Mouse (Mus musculus) thymus, postnatal 4 days (tissue): ENCODE data around the gene Nrip1.
"Not testable (repeated sequence)": the region's sequence is repeated elsewhere in the genome, so short reads cannot be mapped to it uniquely, and the experiment has no call there.

Source experiments
- DNase-seq: peaks from one replicate; pipeline ENCODE4 v3.0.0; 2021

Gene Nrip1

GRCm38 (mm10) chr16:76373671-76374091, at the start of gene Nrip1:
Nrip1 (minus strand) TSS chr16:76373827.
- peak; percentile 61 for DNase-seq

GRCm38 (mm10) chr16:76422531-76422930, 48.9 kb upstream of the Nrip1 start:
- no peak for DNase-seq

- DNase-seq = no peak
These were observed 46.2 kb upstream of the Nrip1 start for GRCm38 (mm10) chr16:76419849-76420248.

- no peak for DNase-seq
These were observed 42.9 kb upstream of the Nrip1 start for GRCm38 (mm10) chr16:76416477-76416876.

GRCm38 (mm10) chr16:76416060-76416438, 42.4 kb upstream of the Nrip1 start:
- no peak for DNase-seq

GRCm38 (mm10) chr16:76415407-76416059, 41.9 kb upstream of the Nrip1 start:
- DNase-seq = no peak

GRCm38 (mm10) chr16:76414528-76414927, 40.9 kb upstream of the Nrip1 start:
- DNase-seq = no peak

- no peak for DNase-seq
These were observed 40.0 kb upstream of the Nrip1 start for GRCm38 (mm10) chr16:76413581-76413980.

- DNase-seq = no peak
These were observed 35.7 kb upstream of the Nrip1 start for GRCm38 (mm10) chr16:76409355-76409722.

- no peak for DNase-seq
These were observed 35.2 kb upstream of the Nrip1 start for GRCm38 (mm10) chr16:76408696-76409354.

GRCm38 (mm10) chr16:76408241-76408640, 34.6 kb upstream of the Nrip1 start:
- DNase-seq = no peak

- no peak for DNase-seq
These were observed 33.8 kb upstream of the Nrip1 start for GRCm38 (mm10) chr16:76407321-76407920.

- DNase-seq = peak; percentile 20
These were observed 33.3 kb upstream of the Nrip1 start for GRCm38 (mm10) chr16:76406897-76407296.

GRCm38 (mm10) chr16:76406319-76406718, 32.7 kb upstream of the Nrip1 start:
- DNase-seq = no peak

- DNase-seq = not testable (repeated sequence)
These were observed 29.7 kb upstream of the Nrip1 start for GRCm38 (mm10) chr16:76403305-76403704.

- DNase-seq = no peak
These were observed 22.9 kb upstream of the Nrip1 start for GRCm38 (mm10) chr16:76396512-76396911.

GRCm38 (mm10) chr16:76393267-76393666, 19.6 kb upstream of the Nrip1 start:
- no peak for DNase-seq

- DNase-seq = no peak
These were observed 12.9 kb upstream of the Nrip1 start for GRCm38 (mm10) chr16:76386496-76386895.

GRCm38 (mm10) chr16:76386071-76386470, 12.4 kb upstream of the Nrip1 start:
- no peak for DNase-seq

- DNase-seq = no peak
These were observed 3.6 kb upstream of the Nrip1 start for GRCm38 (mm10) chr16:76377211-76377610.

- DNase-seq = no peak
These were observed 3.0 kb upstream of the Nrip1 start for GRCm38 (mm10) chr16:76376661-76377060.

- peak; percentile 91 for DNase-seq
These were observed 576 bp downstream of the Nrip1 start for GRCm38 (mm10) chr16:76372941-76373561.

- peak; percentile 79 for DNase-seq
These were observed 1.3 kb downstream of the Nrip1 start for GRCm38 (mm10) chr16:76372045-76372940.
